Mouse (Mus musculus) left cerebral cortex, adult 18-20 months (tissue): Measurements from ENCODE around the gene Fah. TPM values are rescaled to one million over a fixed set of nuclear protein-coding genes. Genes with fewer than 3 reads are reported as not detected.

ENCODE experiments used
- total RNA-seq, 2 experiments: library from RNA; stranded (reverse); gene quantifications; 2 replicates each; pipeline ENCODE4 v1.2.3; 2021

Fah gene
- total RNA-seq, 2 experiments from 2014 or later: 22.6 to 24.1 TPM

Other genes starting within 250 kb of the Fah start
- gene Arnt2, start 196.5 kb downstream of the Fah start, total RNA-seq: 100 to 1,000 TPM; 250 to 252 TPM
- 1 to 10 TPM; 6.4 to 7.0 TPM for gene Gm2115, start 77.8 kb downstream of the Fah start, total RNA-seq
- gene Zfand6, start 83.2 kb upstream of the Fah start, total RNA-seq: 10 to 100 TPM; 69.8 to 70.2 TPM
- not detected for gene Olfr291, start 246.8 kb upstream of the Fah start, total RNA-seq